Mouse (Mus musculus): ENCODE results near the gene Rbm18. TPM values are rescaled to one million over a fixed set of nuclear protein-coding genes. Genes with fewer than 3 reads are reported as not detected.

The Rbm18 gene
- polyA plus RNA-seq, 1 experiment from 2014 or later, result 112 TPM

GRCm38 (mm10) chr2:36104436-36104955 is 32.1 kb downstream of the Rbm18 start:
- H3K4me1 ChIP-seq, result peaks cover 40% of the 10 kb centered on the region
- H3K9me3 ChIP-seq (replicated peaks), result no peaks in the 10 kb centered on the region
- no peaks in the 10 kb centered on the region for H3K36me3 ChIP-seq
- under 1% methylated on average over 32 of the region's 32 CpGs for WGBS
- H3K4me2 ChIP-seq, result peak overlapping the region; percentile 63
- no peak overlapping the region for H3K9ac ChIP-seq (replicated peaks)
- ATAC-seq (ENCODE audit: low FRiP score), result no peak
- peak overlapping the region; percentile 34 for H3K4me3 ChIP-seq (replicated peaks)
- no peak overlapping the region for H3K27ac ChIP-seq (replicated peaks)
- peaks cover 96% of the 10 kb centered on the region for H3K27me3 ChIP-seq (replicated peaks)

DNA sequence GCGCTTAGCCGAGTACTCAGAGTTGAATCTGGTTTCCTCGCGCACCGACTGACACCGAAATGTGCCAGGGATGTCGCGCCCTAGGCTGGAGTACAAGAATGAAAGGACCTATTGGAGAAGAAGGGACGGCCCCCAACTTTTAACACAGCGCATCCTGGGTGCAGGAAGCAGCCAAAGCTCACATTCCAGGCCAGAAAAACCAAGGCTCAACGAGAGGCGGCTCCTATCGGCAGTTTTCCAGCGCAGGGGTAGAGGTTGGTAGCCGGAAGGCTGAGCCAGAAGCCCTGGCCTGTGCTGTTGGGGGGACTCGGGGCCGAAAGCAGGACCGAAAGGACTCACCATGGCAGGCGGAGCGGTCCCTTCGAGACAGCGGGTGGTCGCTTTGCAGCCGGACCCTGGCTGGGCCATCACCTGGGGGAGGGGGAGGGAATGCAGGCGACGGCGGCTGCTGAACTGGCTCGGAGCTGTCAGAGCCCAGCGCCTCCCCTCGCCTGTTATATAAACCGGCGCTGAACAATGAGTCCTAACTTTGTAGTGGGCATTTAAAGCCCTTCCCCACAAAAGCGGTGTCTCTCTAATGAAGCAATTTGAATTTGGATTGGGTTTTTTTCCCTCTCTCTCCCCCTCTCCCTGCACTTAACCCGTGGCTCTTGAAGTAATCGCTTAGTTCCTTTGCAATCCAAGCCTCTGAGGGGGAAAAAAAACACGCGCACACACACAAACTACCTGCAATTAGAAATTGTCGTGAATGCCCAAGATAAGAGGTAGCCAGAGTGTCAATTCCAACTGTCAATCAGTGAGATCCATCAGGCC is 32.8 kb downstream of the Rbm18 start:
- Histone ChIP-seq H3K36me3 (no peaks in the 10 kb centered on the region), H3K4me1 (peaks cover 40% of the 10 kb centered on the region), H3K27ac (replicated peaks) (no peak overlapping the region), H3K27me3 (replicated peaks) (peaks cover 98% of the 10 kb centered on the region), H3K4me3 (replicated peaks) (peak overlapping the region; percentile 34), H3K9ac (replicated peaks) (no peak overlapping the region), H3K9me3 (replicated peaks) (no peaks in the 10 kb centered on the region), H3K4me2 (peak overlapping the region; percentile 63)
- ATAC-seq (ENCODE audit: low FRiP score), result no peak
- WGBS, result under 1% methylated on average over 38 of the region's 38 CpGs

- no peaks in the 10 kb centered on the region for H3K36me3 ChIP-seq
- peaks cover 40% of the 10 kb centered on the region for H3K4me1 ChIP-seq
- no peak overlapping the region for H3K9ac ChIP-seq (replicated peaks)
- H3K9me3 ChIP-seq (replicated peaks), result no peaks in the 10 kb centered on the region
- ATAC-seq (ENCODE audit: low FRiP score), result no peak
- H3K27me3 ChIP-seq (replicated peaks), result peaks cover 98% of the 10 kb centered on the region
- peak overlapping the region; percentile 34 for H3K4me3 ChIP-seq (replicated peaks)
- 2% methylated on average over 21 of the region's 21 CpGs for WGBS
- H3K27ac ChIP-seq (replicated peaks), result no peak overlapping the region
- peak overlapping the region; percentile 63 for H3K4me2 ChIP-seq
Observed at GRCm38 (mm10) chr2:36103069-36103554, 33.5 kb downstream of the Rbm18 start.

DNA sequence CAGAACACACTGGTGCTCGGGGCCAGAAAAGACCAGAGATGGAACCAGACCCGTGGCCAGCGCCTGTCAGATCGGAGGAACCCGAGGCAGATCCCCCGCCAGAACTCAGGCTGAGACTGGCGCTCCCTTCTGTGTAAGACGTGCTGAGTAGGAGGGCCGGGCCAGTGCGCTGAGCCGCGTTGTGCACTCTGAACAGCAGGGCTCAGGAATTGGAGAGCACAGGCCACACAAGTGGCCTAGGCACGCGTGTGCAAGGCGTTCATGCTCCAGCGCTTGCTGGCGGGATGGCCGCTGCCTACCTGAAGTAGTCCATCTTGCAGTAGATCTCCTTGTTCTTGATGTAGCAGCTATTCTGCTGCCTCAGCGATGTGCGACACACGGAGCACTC is 34.0 kb downstream of the Rbm18 start:
- Histone ChIP-seq H3K4me3 (replicated peaks) (0 out of 2 replicates have a peak overlapping the region, but pooled peaks have one; percentile 34), H3K36me3 (no peaks in the 10 kb centered on the region), H3K9ac (replicated peaks) (no peak overlapping the region), H3K27ac (replicated peaks) (no peak overlapping the region), H3K4me1 (peaks cover 40% of the 10 kb centered on the region), H3K4me2 (peak overlapping the region; percentile 63; the same call in 1 of the 2 replicates), H3K27me3 (replicated peaks) (peaks cover 98% of the 10 kb centered on the region), H3K9me3 (replicated peaks) (no peaks in the 10 kb centered on the region)
- ATAC-seq (ENCODE audit: low FRiP score), result no peak
- 2% methylated on average over 21 of the region's 21 CpGs for WGBS

- no peak overlapping the region for H3K9ac ChIP-seq (replicated peaks)
- H3K4me2 ChIP-seq, result peak overlapping the region; percentile 63; the same call in 1 of the 2 replicates
- no peak for ATAC-seq (ENCODE audit: low FRiP score)
- 0 out of 2 replicates have a peak overlapping the region, but pooled peaks have one; percentile 34 for H3K4me3 ChIP-seq (replicated peaks)
- no peaks in the 10 kb centered on the region for H3K9me3 ChIP-seq (replicated peaks)
- H3K36me3 ChIP-seq, result no peaks in the 10 kb centered on the region
- no peak overlapping the region for H3K27ac ChIP-seq (replicated peaks)
- WGBS, result 3% methylated on average over 28 of the region's 28 CpGs
- peaks cover 98% of the 10 kb centered on the region for H3K27me3 ChIP-seq (replicated peaks)
- peaks cover 40% of the 10 kb centered on the region for H3K4me1 ChIP-seq
Observed at GRCm38 (mm10) chr2:36101866-36102558, 34.6 kb downstream of the Rbm18 start.

- Histone ChIP-seq H3K4me1 (peaks cover 31% of the 10 kb centered on the region), H3K9me3 (replicated peaks) (no peaks in the 10 kb centered on the region), H3K36me3 (no peaks in the 10 kb centered on the region), H3K9ac (replicated peaks) (no peak overlapping the region), H3K27me3 (replicated peaks) (peaks cover 99% of the 10 kb centered on the region), H3K27ac (replicated peaks) (no peak overlapping the region), H3K4me2 (no peak overlapping the region), H3K4me3 (replicated peaks) (no peak overlapping the region)
- ATAC-seq (ENCODE audit: low FRiP score), result no peak
- WGBS, result 8% methylated on average over 6 of the region's 6 CpGs
Observed at GRCm38 (mm10) chr2:36099739-36100138, 36.8 kb downstream of the Rbm18 start.

- 5% methylated on average over 5 of the region's 5 CpGs for WGBS
- H3K36me3 ChIP-seq, result no peaks in the 10 kb centered on the region
- ATAC-seq (ENCODE audit: low FRiP score), result no peak
- H3K4me2 ChIP-seq, result no peak overlapping the region
- H3K9me3 ChIP-seq (replicated peaks), result no peaks in the 10 kb centered on the region
- no peak overlapping the region for H3K4me3 ChIP-seq (replicated peaks)
- H3K27me3 ChIP-seq (replicated peaks), result peaks cover 100% of the 10 kb centered on the region
- no peak overlapping the region for H3K9ac ChIP-seq (replicated peaks)
- no peak overlapping the region for H3K27ac ChIP-seq (replicated peaks)
- H3K4me1 ChIP-seq, result peaks cover 21% of the 10 kb centered on the region
Observed at GRCm38 (mm10) chr2:36098021-36098420, 38.6 kb downstream of the Rbm18 start.

DNA sequence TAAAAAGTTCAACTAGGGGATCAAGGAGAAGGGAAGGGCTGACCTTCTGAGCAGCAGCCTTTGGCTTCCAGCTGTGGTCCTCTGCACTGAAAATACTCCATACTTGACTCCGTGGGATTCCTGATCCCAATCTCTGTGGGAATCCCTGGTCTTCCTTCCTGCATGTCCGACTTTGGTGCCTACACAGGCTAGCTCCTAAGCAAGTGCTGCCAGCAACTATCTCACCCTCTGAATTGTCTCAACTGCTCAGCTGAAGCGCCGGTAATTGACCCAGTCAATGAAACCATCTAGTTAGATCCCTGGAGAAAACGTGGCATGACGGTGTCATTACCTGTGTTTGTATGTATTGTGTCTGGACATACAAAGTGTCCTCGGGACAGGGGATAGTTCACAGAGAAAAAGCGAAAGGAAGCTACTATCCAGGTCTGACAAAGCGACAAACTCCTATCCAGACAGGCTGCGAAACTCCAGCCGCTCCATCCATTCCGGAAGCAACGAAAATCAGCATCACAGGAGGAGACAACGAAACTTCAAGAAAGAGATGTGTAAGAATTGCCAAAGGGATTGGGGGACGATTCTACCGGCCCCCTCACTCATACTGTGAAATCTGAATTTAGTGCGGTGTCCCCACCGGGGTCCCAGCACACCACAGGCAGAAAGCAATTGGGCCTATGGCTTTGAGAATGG is 39.3 kb downstream of the Rbm18 start:
- peaks cover 13% of the 10 kb centered on the region for H3K4me1 ChIP-seq
- no peak overlapping the region for H3K27ac ChIP-seq (replicated peaks)
- H3K27me3 ChIP-seq (replicated peaks), result peaks cover 99% of the 10 kb centered on the region
- WGBS, result 2% methylated on average over 18 of the region's 18 CpGs
- no peak overlapping the region for H3K4me3 ChIP-seq (replicated peaks)
- H3K9ac ChIP-seq (replicated peaks), result no peak overlapping the region
- H3K4me2 ChIP-seq, result no peak overlapping the region
- no peaks in the 10 kb centered on the region for H3K36me3 ChIP-seq
- H3K9me3 ChIP-seq (replicated peaks), result no peaks in the 10 kb centered on the region
- ATAC-seq (ENCODE audit: low FRiP score), result no peak

DNA sequence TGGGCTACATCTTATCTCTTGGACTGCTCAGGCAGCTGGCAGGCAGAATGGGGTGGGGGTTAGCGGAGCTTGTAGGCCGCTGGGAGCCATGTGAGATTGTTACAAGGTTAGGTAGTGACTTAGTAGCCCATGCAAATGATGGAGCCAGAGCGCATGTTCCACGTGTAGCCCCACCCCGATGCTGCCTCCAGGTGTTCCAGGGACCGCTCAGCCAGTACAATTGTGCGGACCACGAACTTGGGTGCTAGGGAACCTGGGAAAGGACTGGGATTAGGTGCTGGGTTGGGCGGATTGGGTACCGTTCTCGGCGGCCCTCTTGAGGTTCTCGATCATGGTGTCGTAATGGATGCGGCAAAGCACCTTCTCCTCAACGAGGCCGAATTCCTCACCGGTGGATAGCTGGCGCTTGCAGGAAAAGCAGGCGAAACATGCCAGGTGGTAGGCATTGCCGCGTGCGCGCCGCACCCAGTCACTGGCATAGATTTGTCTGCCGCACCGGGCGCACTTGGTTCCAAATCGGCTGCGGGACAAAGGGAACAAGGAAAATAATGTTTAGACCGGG is 42.6 kb downstream of the Rbm18 start:
- no peak for ATAC-seq (ENCODE audit: low FRiP score)
- H3K27ac ChIP-seq (replicated peaks), result no peak overlapping the region
- H3K4me1 ChIP-seq, result peaks cover 23% of the 10 kb centered on the region
- no peak overlapping the region for H3K4me3 ChIP-seq (replicated peaks)
- WGBS, result 5% methylated on average over 31 of the region's 31 CpGs
- no peaks in the 10 kb centered on the region for H3K36me3 ChIP-seq
- H3K9ac ChIP-seq (replicated peaks), result no peak overlapping the region
- H3K9me3 ChIP-seq (replicated peaks), result no peaks in the 10 kb centered on the region
- no peak overlapping the region for H3K4me2 ChIP-seq
- H3K27me3 ChIP-seq (replicated peaks), result peaks cover 99% of the 10 kb centered on the region

DNA sequence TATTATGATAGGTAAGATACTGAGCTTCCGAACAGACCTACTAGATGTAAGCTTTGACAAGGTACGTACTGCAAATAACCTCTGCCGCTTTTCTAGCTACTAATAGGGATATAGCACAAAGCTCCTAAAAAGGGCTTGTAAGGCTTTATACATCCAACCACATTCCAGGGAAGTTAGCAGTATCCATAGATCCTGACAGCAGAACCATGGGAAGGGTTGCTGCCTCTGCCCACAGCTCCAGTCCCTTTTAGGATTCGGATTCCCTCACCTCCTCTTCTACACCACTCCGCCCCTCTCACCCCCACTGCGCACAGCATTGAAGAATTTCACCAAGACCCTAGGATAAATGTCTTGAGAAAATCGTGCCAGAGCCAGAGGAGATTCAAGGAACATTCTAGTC is 43.3 kb downstream of the Rbm18 start:
- H3K9me3 ChIP-seq (replicated peaks), result no peaks in the 10 kb centered on the region
- no peak overlapping the region for H3K9ac ChIP-seq (replicated peaks)
- no peak overlapping the region for H3K4me2 ChIP-seq
- H3K27ac ChIP-seq (replicated peaks), result no peak overlapping the region
- H3K27me3 ChIP-seq (replicated peaks), result peaks cover 99% of the 10 kb centered on the region
- no peak for ATAC-seq (ENCODE audit: low FRiP score)
- H3K4me3 ChIP-seq (replicated peaks), result no peak overlapping the region
- WGBS, result 15% methylated on average over 7 of the region's 7 CpGs
- H3K36me3 ChIP-seq, result no peaks in the 10 kb centered on the region
- peaks cover 23% of the 10 kb centered on the region for H3K4me1 ChIP-seq

DNA sequence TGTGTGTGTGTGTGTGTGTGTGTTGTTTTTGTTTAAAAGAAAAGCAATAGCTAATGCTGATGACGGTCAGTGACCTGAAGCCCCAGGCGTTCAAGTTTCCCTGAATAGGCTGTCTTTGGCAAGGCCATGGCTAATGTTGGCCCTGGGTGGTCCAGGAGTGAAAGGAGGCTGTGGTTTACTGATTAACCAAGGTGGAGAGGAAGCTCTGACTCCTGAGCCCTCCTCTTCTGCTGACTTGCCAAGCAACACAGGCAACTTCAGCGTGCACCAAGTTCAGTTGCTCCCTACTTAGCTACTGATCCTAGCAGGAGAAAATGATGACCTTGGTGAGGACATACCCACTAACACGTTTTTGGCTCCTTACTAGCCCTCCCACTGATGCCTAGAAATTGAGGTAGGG is 43.8 kb downstream of the Rbm18 start:
- H3K4me1 ChIP-seq, result peaks cover 23% of the 10 kb centered on the region
- 3% methylated on average over 4 of the region's 4 CpGs for WGBS
- H3K36me3 ChIP-seq, result no peaks in the 10 kb centered on the region
- H3K4me2 ChIP-seq, result no peak overlapping the region
- H3K27ac ChIP-seq (replicated peaks), result no peak overlapping the region
- ATAC-seq (ENCODE audit: low FRiP score), result no peak
- peaks cover 99% of the 10 kb centered on the region for H3K27me3 ChIP-seq (replicated peaks)
- H3K9ac ChIP-seq (replicated peaks), result no peak overlapping the region
- H3K4me3 ChIP-seq (replicated peaks), result no peak overlapping the region
- no peaks in the 10 kb centered on the region for H3K9me3 ChIP-seq (replicated peaks)

All from neural tube, embryonic 15.5 days (tissue).